11 mouse cellular contexts compared by ENCODE assay signal in genomic region chr4:120801446-120801845, GRCm38 (mm10). TPM values are rescaled to one million over a fixed set of nuclear protein-coding genes. Genes with fewer than 3 reads are reported as not detected.
DNase-seq lines count a peak whose midpoint lies in the region; ATAC-seq and TF ChIP-seq lines count a peak whose summit lies in the region.
"Had no signal": no experiment of that assay in that cellular context is flagged by ENCODE, and none has a peak within 500 bp of the region (broad histone marks: within the 10 kb centered on the region; RNA-seq: fewer than 3 reads in every experiment).

No protein-coding gene starts in this region.

- 0 out of 2 replicates have a peak overlapping the region, but pooled peaks have one; percentile 32 for H3K27ac ChIP-seq in liver, adult 2 months (replicated peaks; ENCODE audit: insufficient read depth, low read depth, low read length)
- H3K27ac ChIP-seq in liver, embryonic 12.5 days: no peak overlapping the region
- H3K27ac ChIP-seq in liver, embryonic 14.5 days: no peak overlapping the region
- no peak overlapping the region for H3K27ac ChIP-seq in hindbrain, embryonic 10.5 days
- H3K27ac ChIP-seq: heart, embryonic 13.5 days; liver, embryonic 15.5 days had no signal

- H3K36me3 ChIP-seq in liver, adult 2 months (ENCODE audit: control insufficient read depth, insufficient read depth, low read length): no peaks in the 10 kb centered on the region
- peaks cover 9% of the 10 kb centered on the region; the same call in 1 of the 2 replicates for H3K36me3 ChIP-seq in liver, embryonic 12.5 days
- H3K36me3 ChIP-seq in liver, embryonic 14.5 days (replicated peaks; ENCODE audit: control insufficient read depth, insufficient read depth, low read depth): no peaks in the 10 kb centered on the region; the same call in 1 of the 2 replicates
- H3K36me3 ChIP-seq in hindbrain, embryonic 10.5 days: peaks cover 26% of the 10 kb centered on the region

- H3K9me3 ChIP-seq in liver, embryonic 12.5 days (replicated peaks): no peaks in the 10 kb centered on the region
- H3K9me3 ChIP-seq in liver, embryonic 14.5 days (ENCODE audit: control insufficient read depth, low read length): no peaks in the 10 kb centered on the region
- H3K9me3 ChIP-seq in hindbrain, embryonic 10.5 days: no peaks in the 10 kb centered on the region
- H3K9me3 ChIP-seq: embryonic facial prominence, embryonic 12.5 days; heart, embryonic 13.5 days; liver, embryonic 15.5 days had no signal

- H3K4me1 ChIP-seq in liver, adult 2 months (ENCODE audit: control insufficient read depth, insufficient read depth, low read length): peaks cover 27% of the 10 kb centered on the region
- H3K4me1 ChIP-seq in liver, embryonic 12.5 days: peaks cover 26% of the 10 kb centered on the region
- H3K4me1 ChIP-seq in liver, embryonic 14.5 days (replicated peaks; ENCODE audit: control insufficient read depth in 2 of 2, insufficient read depth in 2 of 2, low read length in 1 of 2): no peaks in the 10 kb centered on the region; a peak in 1 of 4 replicates
- H3K4me1 ChIP-seq in hindbrain, embryonic 10.5 days (replicated peaks): 0 out of 2 replicates have a peak, but pooled peaks cover 4% of the 10 kb centered on the region

- H3K79me2 ChIP-seq in liver, adult 2 months (ENCODE audit: control insufficient read depth, insufficient read depth, low read length): peaks cover 24% of the 10 kb centered on the region; the same call in 1 of the 2 replicates

- peak; percentile 22 for DNase-seq in adrenal gland, postnatal 25 days
- DNase-seq in adrenal gland, adult 2 months: no peak
- no peak for DNase-seq in liver, adult 2 months (ENCODE audit: extremely low read depth, low read depth, low spot score)
- no peak for DNase-seq in liver, embryonic 14.5 days (ENCODE audit: low read depth in 3 of 3, low spot score in 3 of 3)
- peak; percentile 33 for DNase-seq in thymus, postnatal 0 days (ENCODE audit: low spot score)
- no peak for DNase-seq in urinary bladder, adult 18-20 months (ENCODE audit: low spot score in 2 of 2)
- DNase-seq in hindbrain, embryonic 10.5 days (ENCODE audit: low spot score): no peak

- TF ChIP-seq CTCF in liver, adult 2 months (IDR thresholded peaks at IDR 0.05; ENCODE audit: low read depth, low read length): peak; percentile 32; the same call in 1 of the 2 replicates
- TF ChIP-seq CTCF in liver, embryonic 14.5 days (IDR thresholded peaks at IDR 0.05; ENCODE audit: low read depth): peak; percentile 54

- no peak for TF ChIP-seq EP300 in liver, embryonic 14.5 days (IDR thresholded peaks at IDR 0.05; ENCODE audit: low read depth)

- H3K9ac ChIP-seq in liver, adult 2 months (ENCODE audit: low read depth, low read length): no peak overlapping the region
- no peak overlapping the region for H3K9ac ChIP-seq in liver, embryonic 12.5 days
- H3K9ac ChIP-seq in liver, embryonic 14.5 days (replicated peaks): no peak overlapping the region
- H3K9ac ChIP-seq: embryonic facial prominence, embryonic 12.5 days; heart, embryonic 13.5 days; liver, embryonic 15.5 days had no signal

- no peak overlapping the region for H3K4me2 ChIP-seq in liver, embryonic 12.5 days
- no peak overlapping the region for H3K4me2 ChIP-seq in liver, embryonic 14.5 days (ENCODE audit: low read depth)
- H3K4me2 ChIP-seq: embryonic facial prominence, embryonic 12.5 days; heart, embryonic 13.5 days; liver, embryonic 15.5 days had no signal

- no peaks in the 10 kb centered on the region for H3K27me3 ChIP-seq in liver, adult 2 months (ENCODE audit: control insufficient read depth, insufficient read depth, low read length)
- no peaks in the 10 kb centered on the region for H3K27me3 ChIP-seq in liver, embryonic 12.5 days (replicated peaks)
- H3K27me3 ChIP-seq in liver, embryonic 14.5 days (ENCODE audit: control insufficient read depth, insufficient read depth, low read length): no peaks in the 10 kb centered on the region
- no peaks in the 10 kb centered on the region for H3K27me3 ChIP-seq in hindbrain, embryonic 10.5 days (ENCODE audit: insufficient read depth, poor library complexity, severe bottlenecking)
- H3K27me3 ChIP-seq: embryonic facial prominence, embryonic 12.5 days; heart, embryonic 13.5 days; liver, embryonic 15.5 days had no signal

- no peak for TF ChIP-seq POLR2A in liver, adult 2 months (IDR thresholded peaks at IDR 0.05; ENCODE audit: extremely low read depth, insufficient read depth, low read length)

- no peak for ATAC-seq in liver, embryonic 12.5 days
- no peak for ATAC-seq in liver, embryonic 14.5 days (ENCODE audit: insufficient read depth)

- no peak overlapping the region for H3K4me3 ChIP-seq in liver, adult 2 months (ENCODE audit: insufficient read depth, low read depth, low read length)
- H3K4me3 ChIP-seq in liver, embryonic 12.5 days: no peak overlapping the region
- no peak overlapping the region for H3K4me3 ChIP-seq in liver, embryonic 14.5 days (ENCODE audit: insufficient read depth in 1 of 2, low read depth in 2 of 2, low read length in 2 of 2)
- H3K4me3 ChIP-seq in hindbrain, embryonic 10.5 days: no peak overlapping the region
- H3K4me3 ChIP-seq: embryonic facial prominence, embryonic 12.5 days; heart, embryonic 13.5 days; liver, embryonic 15.5 days had no signal

- WGBS in liver, adult 2 months: 39% methylated on average over 2 of the region's 2 CpGs
- 30% methylated on average over 2 of the region's 2 CpGs for WGBS in liver, embryonic 12.5 days (ENCODE audit: insufficient replicate concordance)
- WGBS in liver, embryonic 14.5 days (ENCODE audit: insufficient replicate concordance): 24% methylated on average over 2 of the region's 2 CpGs
- 37% methylated on average over 2 of the region's 2 CpGs for WGBS in hindbrain, embryonic 10.5 days

RNA-seq across cellular contexts. Expression of gene Nfyc, which starts 29.9 kb away (rescaled TPM):
- total RNA-seq in adrenal gland, postnatal 25 days (2021): 62.8 and 68.9 TPM in 2 replicates
- 10 to 100 TPM; 43.0 to 59.0 TPM for total RNA-seq in adrenal gland, adult 2 months (2021)
- polyA plus RNA-seq in adrenal gland, adult 2 months (2012; rRNA removed): 169 and 171 TPM in 2 replicates
- 21.5 and 25.2 TPM in 2 replicates for total RNA-seq in liver, adult 2 months (2014; rRNA removed)
- polyA plus RNA-seq in liver, adult 2 months (2012; rRNA removed): 70.3 and 73.6 TPM in 2 replicates
- 64.2 and 66.4 TPM in 2 replicates for polyA plus RNA-seq in liver, embryonic 12.5 days (2016; fragmentation: Nextera tagmentation; extraction: Ambion mirVana)
- polyA plus RNA-seq in liver, embryonic 14.5 days (2012; rRNA removed): 53.3 and 58.2 TPM in 2 replicates
- polyA plus RNA-seq in liver, embryonic 14.5 days (2014; fragmentation: Nextera tagmentation; extraction: Ambion mirVana): 50.6 and 50.7 TPM in 2 replicates
- 85.3 and 90.4 TPM in 2 replicates for polyA plus RNA-seq in thymus, postnatal 0 days (2015; fragmentation: Nextera tagmentation; extraction: Ambion mirVana)
- polyA plus RNA-seq in hindbrain, embryonic 10.5 days (2016; fragmentation: Nextera tagmentation; extraction: Ambion mirVana): 124 and 135 TPM in 2 replicates

RNA-seq across cellular contexts. Expression of gene Kcnq4, which starts 53.0 kb away (rescaled TPM):
- total RNA-seq in adrenal gland, postnatal 25 days (2021): 1.5 and 2.0 TPM in 2 replicates
- total RNA-seq in adrenal gland, adult 2 months (2021): 1 to 10 TPM; 1.5 to 2.5 TPM
- polyA plus RNA-seq in adrenal gland, adult 2 months (2012; rRNA removed): 4.1 and 5.4 TPM in 2 replicates
- total RNA-seq in liver, adult 2 months (2014; rRNA removed): 0.28 and 0.34 TPM in 2 replicates
- polyA plus RNA-seq in liver, adult 2 months (2012; rRNA removed): 0.57 and 0.58 TPM in 2 replicates
- 0.20 and 0.44 TPM in 2 replicates for polyA plus RNA-seq in liver, embryonic 12.5 days (2016; fragmentation: Nextera tagmentation; extraction: Ambion mirVana)
- polyA plus RNA-seq in liver, embryonic 14.5 days (2012; rRNA removed): 0.06 and 0.10 TPM in 2 replicates
- polyA plus RNA-seq in liver, embryonic 14.5 days (2014; fragmentation: Nextera tagmentation; extraction: Ambion mirVana): 0.08 TPM in 1 of 2 replicates, not detected in the other
- polyA plus RNA-seq in thymus, postnatal 0 days (2015; fragmentation: Nextera tagmentation; extraction: Ambion mirVana): 0.32 and 0.34 TPM in 2 replicates
- 3.9 and 4.6 TPM in 2 replicates for polyA plus RNA-seq in hindbrain, embryonic 10.5 days (2016; fragmentation: Nextera tagmentation; extraction: Ambion mirVana)

RNA-seq across cellular contexts. Expression of gene Rims3, which starts 53.2 kb away (rescaled TPM):
- 6.4 and 11.1 TPM in 2 replicates for total RNA-seq in adrenal gland, postnatal 25 days (2021)
- total RNA-seq in adrenal gland, adult 2 months (2021): 10 to 100 TPM in 1 of 2 experiments, 1 to 10 TPM in 1; 5.8 to 11.0 TPM
- polyA plus RNA-seq in adrenal gland, adult 2 months (2012; rRNA removed): 6.9 and 7.3 TPM in 2 replicates
- 0.65 and 1.0 TPM in 2 replicates for total RNA-seq in liver, adult 2 months (2014; rRNA removed)
- 0.40 and 0.65 TPM in 2 replicates for polyA plus RNA-seq in liver, adult 2 months (2012; rRNA removed)
- 0.23 and 0.30 TPM in 2 replicates for polyA plus RNA-seq in liver, embryonic 12.5 days (2016; fragmentation: Nextera tagmentation; extraction: Ambion mirVana)
- polyA plus RNA-seq in liver, embryonic 14.5 days (2012; rRNA removed): 0.19 and 0.25 TPM in 2 replicates
- 0.09 and 0.15 TPM in 2 replicates for polyA plus RNA-seq in liver, embryonic 14.5 days (2014; fragmentation: Nextera tagmentation; extraction: Ambion mirVana)
- polyA plus RNA-seq in thymus, postnatal 0 days (2015; fragmentation: Nextera tagmentation; extraction: Ambion mirVana): 0.30 and 0.35 TPM in 2 replicates
- polyA plus RNA-seq in hindbrain, embryonic 10.5 days (2016; fragmentation: Nextera tagmentation; extraction: Ambion mirVana): 3.9 and 5.2 TPM in 2 replicates

Comparison
In these comparisons a context has a peak if more than half of its experiments do, and no peak if none do; other contexts are left out.
1. DNase-seq: peak in adrenal gland, postnatal 25 days (single experiment) and thymus, postnatal 0 days (single experiment); none in adrenal gland, adult 2 months (single experiment), liver, adult 2 months (single experiment), liver, embryonic 14.5 days (0 of 3), urinary bladder, adult 18-20 months (0 of 2) and hindbrain, embryonic 10.5 days (single experiment).